Mouse (Mus musculus) forebrain, embryonic 15.5 days (tissue): ENCODE data around the gene Ckap2l. TPM values are rescaled to one million over a fixed set of nuclear protein-coding genes. Genes with fewer than 3 reads are reported as not detected.

Source experiments
- ATAC-seq: fragments of 200-750 bp; cut with Nextera tagmentation; replicated peaks from 2 replicates; pipeline ENCODE4 v1.8.0; 2017; ENCODE audit warnings: mild to moderate bottlenecking, moderate TSS enrichment, moderate library complexity
- H3K27ac ChIP-seq: fragments of 300-500 bp; sonication (generic); replicated peaks from 2 replicates; pipeline ENCODE4 v1.5.1; 2015; ENCODE audit warnings: mild to moderate bottlenecking, inconsistent platforms
- H3K27me3 ChIP-seq: fragments of 300-500 bp; sonication (generic); 2 replicates; pipeline ENCODE4 v1.6.1; 2015; ENCODE audit warnings: inconsistent platforms
- H3K36me3 ChIP-seq: fragments of 300-500 bp; sonication (generic); 2 replicates; pipeline ENCODE4 v1.6.1; 2015; ENCODE audit warnings: mild to moderate bottlenecking, inconsistent platforms
- H3K4me1 ChIP-seq: fragments of 300-500 bp; sonication (generic); 2 replicates; pipeline ENCODE4 v1.6.1; 2015; ENCODE audit warnings: inconsistent platforms
- H3K4me2 ChIP-seq: fragments of 300-500 bp; sonication (generic); replicated peaks from 2 replicates; pipeline ENCODE4 v1.6.1; 2015; ENCODE audit warnings: mild to moderate bottlenecking, inconsistent platforms
- H3K4me3 ChIP-seq: fragments of 300-500 bp; sonication (generic); 2 replicates; pipeline ENCODE4 v1.5.1; 2015; ENCODE audit warnings: mild to moderate bottlenecking, inconsistent platforms
- H3K9ac ChIP-seq: fragments of 300-500 bp; sonication (generic); replicated peaks from 2 replicates; pipeline ENCODE4 v1.6.1; 2015; ENCODE audit warnings: mild to moderate bottlenecking, inconsistent platforms
- H3K9me3 ChIP-seq: fragments of 300-500 bp; sonication (generic); 2 replicates; pipeline ENCODE4 v1.6.1; 2016; ENCODE audit warnings: inconsistent platforms
- WGBS: fragments of 180-500 bp; shearing (Covaris S2); methylation state at CpG from one replicate; pipeline ENCODE4 v1.1.7; 2015; ENCODE audit warnings: mixed read lengths; 5-methylcytosine and 5-hydroxymethylcytosine counted together
- polyA plus RNA-seq: library from polyadenylated mRNA; unstranded; fragments of >200 nt; fragmentation: Nextera tagmentation; extraction: Ambion mirVana; gene quantifications from 2 replicates; pipeline ENCODE4 v1.2.1, GENCODE M21; 2015

Gene Ckap2l
- polyA plus RNA-seq, 1 experiment from 2014 or later: 22.2 TPM

- Histone ChIP-seq H3K9me3 (no peaks in the 10 kb centered on the region), H3K4me1 (no peaks in the 10 kb centered on the region), H3K27ac (no peak overlapping the region), H3K4me2 (no peak overlapping the region), H3K4me3 (no peak overlapping the region), H3K36me3 (no peaks in the 10 kb centered on the region), H3K9ac (no peak overlapping the region), H3K27me3 (no peaks in the 10 kb centered on the region)
- no peak for ATAC-seq
- WGBS: 78% methylated on average over 3 of the region's 3 CpGs
Observed at GRCm38 (mm10) chr2:129260646-129261045, 36.4 kb downstream of the Ckap2l start.

DNA sequence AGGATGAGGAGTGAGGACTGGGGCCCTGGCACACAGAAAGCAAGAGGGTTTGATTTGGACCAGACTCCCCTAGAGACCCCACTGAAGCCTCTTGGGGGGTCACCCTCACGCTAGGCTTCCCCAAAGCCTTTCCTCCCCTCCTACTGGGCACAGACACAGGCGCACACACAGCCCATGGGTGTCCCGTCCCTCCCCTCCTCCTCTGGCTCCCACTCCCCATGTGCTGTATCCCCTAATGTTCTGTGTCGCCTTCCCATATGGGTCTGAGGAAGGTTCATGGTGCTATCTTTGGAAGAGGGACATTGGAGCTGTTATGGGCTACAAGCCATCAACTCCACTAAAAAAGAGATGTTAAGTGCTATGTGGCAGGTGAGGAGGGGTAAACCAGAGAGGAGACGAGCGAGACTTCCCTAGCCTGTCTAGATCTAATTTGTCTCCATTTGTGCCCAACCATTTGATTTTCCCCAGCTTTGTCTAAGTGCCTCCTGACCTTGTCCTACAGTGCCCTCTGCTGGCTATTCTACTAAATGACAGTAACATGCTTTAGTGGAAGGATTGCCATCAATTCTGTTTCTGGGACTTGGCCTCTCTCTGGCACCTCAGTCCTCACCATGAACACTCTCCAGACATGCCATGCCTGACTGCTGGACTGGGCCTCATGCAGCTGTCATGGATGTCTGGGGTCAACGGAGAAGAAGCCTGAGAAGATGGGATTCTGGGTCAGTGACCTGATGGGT is 38.4 kb downstream of the Ckap2l start:
- H3K4me2 ChIP-seq: peak overlapping the region; percentile 28
- no peaks in the 10 kb centered on the region for H3K36me3 ChIP-seq
- 36% methylated on average over 7 of the region's 7 CpGs for WGBS
- H3K27ac ChIP-seq: no peak overlapping the region
- H3K9ac ChIP-seq: no peak overlapping the region; the same call in 1 of the 2 replicates
- no peaks in the 10 kb centered on the region for H3K4me1 ChIP-seq
- no peak overlapping the region for H3K4me3 ChIP-seq
- H3K9me3 ChIP-seq: no peaks in the 10 kb centered on the region
- peak; percentile 84 for ATAC-seq
- no peaks in the 10 kb centered on the region for H3K27me3 ChIP-seq

DNA sequence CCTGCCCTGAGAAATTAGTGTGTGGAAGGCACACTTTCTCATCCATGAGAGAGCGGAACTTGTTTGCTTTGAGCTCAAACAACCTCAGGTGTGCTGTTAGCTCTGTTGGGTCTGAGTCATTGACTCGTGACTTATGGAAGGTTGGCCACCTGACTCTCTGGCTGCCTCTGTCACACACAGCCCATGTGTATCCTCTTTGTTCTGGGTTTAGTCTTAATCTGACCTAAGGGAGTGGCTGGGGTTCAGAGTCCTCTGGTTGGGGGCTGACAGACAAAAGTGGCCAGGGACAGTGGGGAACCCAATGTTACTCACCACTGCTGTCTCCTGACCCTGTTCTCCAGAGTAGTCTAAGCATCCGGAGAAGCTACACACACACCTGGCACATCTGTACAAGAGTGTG is 39.0 kb downstream of the Ckap2l start:
- ATAC-seq: peak; percentile 26; the same call in 1 of the 2 replicates
- no peak overlapping the region for H3K27ac ChIP-seq
- no peaks in the 10 kb centered on the region for H3K36me3 ChIP-seq
- 93% methylated on average over 3 of the region's 3 CpGs for WGBS
- H3K27me3 ChIP-seq: no peaks in the 10 kb centered on the region
- no peaks in the 10 kb centered on the region for H3K9me3 ChIP-seq
- H3K9ac ChIP-seq: no peak overlapping the region
- H3K4me2 ChIP-seq: no peak overlapping the region
- H3K4me1 ChIP-seq: no peaks in the 10 kb centered on the region
- no peak overlapping the region for H3K4me3 ChIP-seq

GRCm38 (mm10) chr2:129256006-129256405 is 41.0 kb downstream of the Ckap2l start:
- Histone ChIP-seq H3K4me3 (no peak overlapping the region), H3K4me1 (no peaks in the 10 kb centered on the region), H3K9ac (no peak overlapping the region), H3K4me2 (no peak overlapping the region), H3K9me3 (no peaks in the 10 kb centered on the region), H3K27ac (no peak overlapping the region), H3K27me3 (no peaks in the 10 kb centered on the region), H3K36me3 (no peaks in the 10 kb centered on the region)
- 73% methylated on average over 4 of the region's 4 CpGs for WGBS
- no peak for ATAC-seq

DNA sequence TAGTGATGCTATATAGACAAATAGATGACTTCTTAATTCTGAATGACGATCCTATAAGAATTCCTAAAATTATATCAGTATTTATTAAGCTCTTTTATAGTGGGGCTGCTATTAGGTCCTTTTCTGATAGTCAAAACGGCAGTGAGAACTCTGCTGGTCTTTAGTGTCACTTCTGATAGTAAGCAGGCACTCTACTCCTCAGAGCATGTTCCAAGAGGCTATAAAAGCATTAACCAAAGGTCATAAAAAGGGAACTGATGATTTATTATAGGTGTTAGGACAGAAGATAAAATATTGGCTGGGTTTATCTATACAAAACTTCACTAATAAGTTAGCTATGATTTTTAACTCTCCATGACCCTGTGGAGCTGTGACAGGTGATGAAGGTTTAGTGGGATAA is 42.9 kb downstream of the Ckap2l start:
- Histone ChIP-seq H3K27ac (no peak overlapping the region), H3K27me3 (no peaks in the 10 kb centered on the region), H3K4me2 (no peak overlapping the region), H3K4me3 (no peak overlapping the region), H3K4me1 (no peaks in the 10 kb centered on the region), H3K36me3 (no peaks in the 10 kb centered on the region), H3K9ac (no peak overlapping the region), H3K9me3 (no peaks in the 10 kb centered on the region)
- 82% methylated on average over 2 of the region's 2 CpGs for WGBS
- no peak for ATAC-seq

DNA sequence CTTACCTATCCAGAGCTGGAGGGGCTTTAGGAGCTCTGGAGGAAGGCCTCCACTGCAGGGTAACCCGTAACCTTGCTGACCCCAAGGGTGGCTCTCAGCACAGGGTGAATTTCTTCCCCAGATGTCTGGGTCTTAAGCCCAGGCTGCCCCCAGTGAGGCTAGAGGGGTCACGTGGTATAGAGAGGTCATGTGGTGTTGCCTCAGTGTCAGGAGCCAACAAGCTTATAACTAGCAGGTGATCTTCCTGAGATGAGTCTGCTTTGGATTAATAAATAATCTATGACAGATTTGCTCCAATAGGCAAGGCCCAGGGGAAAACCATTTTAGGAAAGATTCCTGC is 43.4 kb downstream of the Ckap2l start:
- 85% methylated on average over 2 of the region's 2 CpGs for WGBS
- Histone ChIP-seq H3K4me1 (no peaks in the 10 kb centered on the region), H3K27ac (no peak overlapping the region), H3K27me3 (no peaks in the 10 kb centered on the region), H3K4me2 (no peak overlapping the region), H3K9me3 (no peaks in the 10 kb centered on the region), H3K9ac (no peak overlapping the region), H3K36me3 (no peaks in the 10 kb centered on the region), H3K4me3 (no peak overlapping the region)
- no peak for ATAC-seq

GRCm38 (mm10) chr2:129252836-129253630 is 44.0 kb downstream of the Ckap2l start:
- ATAC-seq: no peak
- H3K4me1 ChIP-seq: no peaks in the 10 kb centered on the region
- H3K36me3 ChIP-seq: no peaks in the 10 kb centered on the region
- no peak overlapping the region for H3K27ac ChIP-seq
- H3K9me3 ChIP-seq: no peaks in the 10 kb centered on the region
- WGBS: 90% methylated on average over 19 of the region's 19 CpGs
- no peak overlapping the region for H3K9ac ChIP-seq
- no peaks in the 10 kb centered on the region for H3K27me3 ChIP-seq
- H3K4me3 ChIP-seq: no peak overlapping the region
- no peak overlapping the region for H3K4me2 ChIP-seq

DNA sequence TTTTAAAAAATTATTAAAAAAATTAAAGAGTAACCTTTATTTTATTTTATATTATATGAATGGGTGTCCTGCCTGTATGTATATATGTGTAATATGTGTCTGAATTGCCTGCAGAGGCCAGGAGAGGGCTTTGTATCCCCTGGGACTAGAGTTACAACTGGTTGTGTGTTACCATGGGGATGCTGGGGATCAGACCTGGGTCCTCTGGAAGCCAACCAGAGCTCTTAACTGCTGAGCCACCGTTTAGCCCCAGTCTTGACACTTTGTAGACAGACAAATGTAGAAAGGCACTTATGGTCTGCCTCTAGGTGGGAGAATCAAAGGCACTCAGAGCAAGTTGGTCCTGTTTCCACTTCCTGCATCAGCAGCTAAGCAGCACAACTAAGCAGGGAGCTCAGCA is 47.7 kb downstream of the Ckap2l start:
- no peak overlapping the region for H3K4me2 ChIP-seq
- no peak overlapping the region for H3K4me3 ChIP-seq
- H3K27me3 ChIP-seq: no peaks in the 10 kb centered on the region
- no peaks in the 10 kb centered on the region for H3K4me1 ChIP-seq
- no peak overlapping the region for H3K27ac ChIP-seq
- no peak overlapping the region for H3K9ac ChIP-seq
- WGBS: 62% methylated on average over 1 of the region's 1 CpGs
- no peaks in the 10 kb centered on the region for H3K9me3 ChIP-seq
- H3K36me3 ChIP-seq: no peaks in the 10 kb centered on the region
- no peak for ATAC-seq

- Histone ChIP-seq H3K4me2 (no peak overlapping the region), H3K27me3 (no peaks in the 10 kb centered on the region), H3K9me3 (no peaks in the 10 kb centered on the region), H3K9ac (no peak overlapping the region), H3K27ac (no peak overlapping the region), H3K36me3 (no peaks in the 10 kb centered on the region), H3K4me1 (no peaks in the 10 kb centered on the region), H3K4me3 (no peak overlapping the region)
- ATAC-seq: no peak
- WGBS: 91% methylated on average over 7 of the region's 7 CpGs
Observed at GRCm38 (mm10) chr2:129247707-129248121, 49.3 kb downstream of the Ckap2l start.

DNA sequence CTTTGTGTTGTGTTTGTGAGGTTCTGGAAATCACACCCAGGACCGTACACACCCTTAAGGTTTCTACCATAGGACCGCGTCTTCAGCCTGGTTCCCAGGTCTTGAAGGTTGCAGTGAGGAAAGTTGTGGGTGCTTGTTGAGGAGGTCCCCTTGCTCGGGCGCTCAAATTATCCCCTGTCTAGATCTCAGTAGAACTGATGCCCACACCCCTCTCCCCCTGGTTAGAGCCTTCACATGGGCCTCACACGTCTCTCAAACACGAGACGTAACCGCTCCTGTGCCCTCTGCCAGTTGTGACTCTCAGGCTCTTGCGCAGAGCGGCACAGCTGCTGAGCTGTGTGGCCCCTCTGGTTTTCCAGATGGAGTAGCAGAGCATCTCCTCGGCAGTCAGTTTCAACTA is 50.1 kb downstream of the Ckap2l start:
- no peaks in the 10 kb centered on the region for H3K36me3 ChIP-seq
- 93% methylated on average over 12 of the region's 12 CpGs for WGBS
- H3K4me3 ChIP-seq: no peak overlapping the region
- H3K4me1 ChIP-seq: no peaks in the 10 kb centered on the region
- no peaks in the 10 kb centered on the region for H3K27me3 ChIP-seq
- ATAC-seq: no peak
- no peak overlapping the region for H3K4me2 ChIP-seq
- no peaks in the 10 kb centered on the region for H3K9me3 ChIP-seq
- H3K9ac ChIP-seq: no peak overlapping the region
- H3K27ac ChIP-seq: no peak overlapping the region

DNA sequence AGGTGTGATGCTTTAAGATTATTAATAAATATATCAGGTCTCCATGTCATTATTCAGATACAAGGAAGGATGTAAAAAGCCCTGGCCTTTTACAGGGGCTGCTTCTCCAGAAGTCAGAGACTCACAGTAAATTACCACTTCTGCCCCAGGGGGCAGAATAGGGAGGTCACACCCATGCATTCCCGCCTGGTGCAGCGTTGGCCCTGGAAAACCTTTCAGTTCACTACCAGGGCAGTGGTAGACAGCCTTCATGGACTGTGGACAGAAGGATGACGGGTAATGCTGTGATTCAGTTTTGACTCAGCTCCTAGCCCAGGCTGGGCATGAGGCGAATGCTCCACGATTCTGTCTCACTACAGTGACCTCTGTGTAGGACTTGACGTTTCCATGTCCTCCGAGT is 50.6 kb downstream of the Ckap2l start:
- Histone ChIP-seq H3K4me1 (no peaks in the 10 kb centered on the region), H3K27me3 (no peaks in the 10 kb centered on the region), H3K27ac (no peak overlapping the region), H3K4me3 (no peak overlapping the region), H3K36me3 (no peaks in the 10 kb centered on the region), H3K9ac (no peak overlapping the region), H3K4me2 (no peak overlapping the region), H3K9me3 (no peaks in the 10 kb centered on the region)
- no peak for ATAC-seq
- WGBS: 86% methylated on average over 7 of the region's 7 CpGs

DNA sequence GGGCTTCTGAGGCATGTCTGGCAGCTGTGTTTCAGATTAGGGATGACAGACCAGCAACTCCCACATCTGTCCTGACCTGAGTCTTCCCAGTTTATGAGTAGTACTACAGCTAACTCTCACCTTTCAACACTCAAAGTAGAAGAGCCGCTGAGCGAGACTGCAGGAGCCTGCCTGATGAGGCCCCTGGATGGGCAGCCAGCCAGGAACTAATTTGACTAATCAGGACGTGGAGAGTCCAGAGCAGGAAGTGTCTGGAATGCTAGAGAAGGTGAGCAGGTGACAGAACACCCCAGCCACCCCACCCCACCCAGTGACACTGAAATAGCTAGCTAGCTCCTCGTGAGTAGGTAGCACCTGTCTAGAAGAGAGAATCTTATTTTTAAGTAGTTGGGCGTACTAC is 51.4 kb downstream of the Ckap2l start:
- Histone ChIP-seq H3K9ac (no peak overlapping the region), H3K27ac (no peak overlapping the region), H3K4me2 (no peak overlapping the region), H3K4me3 (no peak overlapping the region), H3K36me3 (no peaks in the 10 kb centered on the region), H3K9me3 (no peaks in the 10 kb centered on the region), H3K4me1 (no peaks in the 10 kb centered on the region), H3K27me3 (no peaks in the 10 kb centered on the region)
- 45% methylated on average over 5 of the region's 5 CpGs for WGBS
- no peak for ATAC-seq
